Mouse (Mus musculus) heart, adult 9 months (tissue): ENCODE measurements around the gene Lbh.

Experiments
- DNase-seq, 2 experiments: peaks; one replicate each; pipeline ENCODE4 v3.0.0; 2022; ENCODE audit warnings: low spot score in 2 of 2

Gene Lbh

DNA sequence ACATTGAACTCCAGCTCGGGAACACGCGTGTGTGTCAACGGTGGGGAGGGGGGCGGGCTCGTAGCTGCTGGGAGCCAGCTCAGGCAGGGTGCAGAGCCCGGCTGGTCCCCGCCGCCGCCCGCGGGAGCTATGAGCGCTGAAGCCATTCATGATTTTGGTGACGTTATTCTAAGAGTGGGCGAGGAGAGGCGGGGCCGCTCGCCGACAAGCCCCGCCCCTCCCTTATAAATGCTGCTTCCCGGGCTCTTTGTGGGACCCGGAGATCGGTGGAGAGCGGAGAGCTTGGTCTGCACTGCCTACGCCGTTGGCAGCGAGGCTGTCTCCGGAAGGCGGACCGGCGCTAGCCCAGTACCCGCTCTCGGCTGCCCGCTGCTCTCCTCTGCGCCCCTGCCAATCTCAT is at the start of gene Lbh:
Lbh (plus strand) TSS at position 253 of the 400 bp plus-strand sequence.
- DNase-seq = peak; percentile 97

- no peak for DNase-seq
Measured at GRCm38 (mm10) chr17:72878979-72879378, 39.1 kb upstream of the Lbh start.

- DNase-seq = no peak
Measured at GRCm38 (mm10) chr17:72880156-72880555, 37.9 kb upstream of the Lbh start.

GRCm38 (mm10) chr17:72881051-72881450 is 37.1 kb upstream of the Lbh start:
- DNase-seq = peak in 1 of 2 experiments; percentile 24

- DNase-seq = no peak
Measured at GRCm38 (mm10) chr17:72881804-72882203, 36.3 kb upstream of the Lbh start.

DNA sequence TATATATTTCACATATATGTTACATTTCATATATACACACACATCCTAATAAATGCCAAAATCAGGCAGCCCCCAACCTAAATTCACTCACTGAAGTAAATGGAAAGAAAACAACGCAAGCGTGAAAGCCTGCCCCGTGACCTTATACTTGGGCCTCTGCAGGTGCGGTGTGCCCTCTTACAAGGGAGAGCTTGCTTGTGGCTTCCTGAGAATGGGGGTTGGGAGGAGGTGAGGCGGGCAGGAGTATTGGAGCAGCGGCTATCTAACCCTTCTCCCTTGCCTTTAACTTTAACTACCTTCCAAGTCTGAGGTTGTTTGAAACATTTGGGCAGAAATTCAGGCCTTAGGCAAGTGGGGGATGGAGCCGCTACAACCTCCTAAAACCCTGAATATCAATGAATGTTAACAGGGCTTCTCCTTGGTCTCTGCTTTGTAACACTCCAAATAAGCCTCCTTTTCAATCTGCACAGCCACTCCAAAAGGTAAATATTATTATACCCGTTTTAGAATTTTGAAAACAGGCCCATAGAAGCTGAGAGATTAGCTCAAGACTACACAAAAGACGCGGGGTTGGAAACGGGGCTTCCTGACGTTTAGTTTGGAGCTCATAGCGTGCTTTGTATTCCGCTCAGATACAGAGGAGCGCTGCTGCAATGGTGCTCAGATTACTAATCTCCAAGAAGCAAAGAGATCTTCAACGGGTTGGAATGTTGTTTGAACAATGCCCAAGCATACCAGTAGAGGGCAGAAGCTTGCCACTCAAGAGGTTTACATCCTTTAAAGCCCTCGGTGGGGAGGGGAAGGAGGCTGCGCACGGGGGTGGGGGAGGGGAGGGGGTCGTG is 28.3 kb upstream of the Lbh start:
- peak; percentile 36 to 70 for DNase-seq

DNA sequence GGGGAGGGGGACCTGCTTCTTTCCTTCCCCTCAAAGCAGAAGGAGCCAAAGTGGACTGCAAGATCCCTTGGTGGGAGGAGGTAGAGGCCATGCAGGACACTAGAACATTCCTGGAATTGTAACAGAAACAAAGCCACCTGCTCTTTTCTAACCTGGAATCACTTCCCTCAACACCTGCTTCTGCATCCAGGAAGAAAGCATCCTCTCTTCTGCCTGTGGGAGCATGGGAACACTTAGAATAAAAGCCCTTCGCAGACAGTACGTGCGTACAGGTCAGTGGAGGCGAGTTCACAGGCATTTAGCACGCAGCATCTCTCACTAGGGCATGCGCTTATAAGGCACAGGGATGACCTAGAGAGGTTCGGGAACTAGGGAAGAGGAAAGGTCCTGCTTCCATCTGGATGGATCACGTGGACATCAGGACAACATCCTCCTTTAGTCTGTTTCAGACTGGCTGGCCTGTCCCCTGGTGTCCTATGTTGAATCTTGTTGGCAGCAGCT is 27.7 kb upstream of the Lbh start:
- DNase-seq = no peak

- no peak for DNase-seq
Measured at GRCm38 (mm10) chr17:72891556-72891955, 26.5 kb upstream of the Lbh start.

DNA sequence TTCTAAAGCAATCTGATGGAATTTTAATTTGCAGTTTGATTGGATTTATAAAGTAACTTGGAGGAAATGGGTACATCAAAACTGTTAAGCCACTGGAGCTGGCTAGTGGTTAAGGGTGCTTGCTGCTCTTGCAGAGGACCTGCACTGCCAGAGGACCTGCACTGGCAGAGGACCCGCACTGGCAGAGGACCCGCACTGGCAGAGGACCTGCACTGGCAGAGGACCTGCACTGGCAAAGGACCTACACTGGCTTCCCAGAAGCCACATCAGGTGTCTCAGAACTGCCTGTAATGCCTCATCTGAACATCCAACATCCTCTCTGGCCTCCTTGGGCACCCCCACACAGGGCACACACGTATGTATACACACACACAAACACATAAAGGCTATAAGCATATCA is 22.6 kb upstream of the Lbh start:
- no peak for DNase-seq

GRCm38 (mm10) chr17:72897076-72897475 is 21.0 kb upstream of the Lbh start:
- no peak for DNase-seq

- DNase-seq = no peak
Measured at GRCm38 (mm10) chr17:72897961-72898360, 20.1 kb upstream of the Lbh start.

- DNase-seq = no peak
Measured at GRCm38 (mm10) chr17:72898775-72899174, 19.3 kb upstream of the Lbh start.

- no peak for DNase-seq
Measured at GRCm38 (mm10) chr17:72901021-72901420, 17.1 kb upstream of the Lbh start.

DNA sequence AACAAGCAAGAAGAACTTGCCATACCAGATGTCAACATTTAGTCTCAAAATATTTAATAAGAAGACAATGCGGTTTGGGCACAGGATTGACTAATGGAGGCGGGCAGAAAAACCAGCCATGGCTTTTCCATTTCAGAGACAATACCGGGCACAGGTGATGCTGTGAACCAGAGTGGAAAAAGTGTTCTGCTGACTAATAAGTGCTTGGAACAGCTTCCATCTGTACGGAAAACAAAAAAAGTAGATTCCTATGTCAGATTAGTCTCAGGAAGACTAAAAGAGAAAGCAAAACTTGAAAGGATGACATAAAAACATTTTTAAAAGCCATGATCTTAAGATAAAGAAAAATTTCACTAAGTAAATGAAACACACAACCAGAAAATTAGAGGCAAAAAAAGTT is 16.4 kb upstream of the Lbh start:
- DNase-seq = no peak

DNA sequence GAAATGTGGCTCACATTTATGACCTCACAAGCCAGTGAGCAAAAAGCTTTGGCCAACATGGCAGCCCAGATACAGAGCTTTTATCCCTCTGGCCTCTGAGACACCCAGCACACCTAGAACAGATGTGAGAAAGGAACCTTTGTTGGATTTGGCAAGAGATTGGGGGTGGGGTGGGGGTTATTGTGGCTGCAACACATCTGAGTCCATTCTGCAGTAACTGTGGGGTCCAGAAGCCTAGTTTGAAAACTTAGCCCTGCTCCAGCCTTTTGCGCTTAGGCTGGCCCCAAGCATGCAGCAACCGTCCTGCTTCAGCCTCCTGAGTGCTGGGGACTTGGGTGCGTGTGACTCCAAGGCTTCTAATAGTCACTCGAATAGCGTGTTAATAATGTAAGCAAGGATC is 14.8 kb upstream of the Lbh start:
- no peak for DNase-seq

- peak; percentile 54 to 61 for DNase-seq
Measured at GRCm38 (mm10) chr17:72903921-72904421, 14.1 kb upstream of the Lbh start.

GRCm38 (mm10) chr17:72904873-72905272 is 13.2 kb upstream of the Lbh start:
- DNase-seq = no peak

DNA sequence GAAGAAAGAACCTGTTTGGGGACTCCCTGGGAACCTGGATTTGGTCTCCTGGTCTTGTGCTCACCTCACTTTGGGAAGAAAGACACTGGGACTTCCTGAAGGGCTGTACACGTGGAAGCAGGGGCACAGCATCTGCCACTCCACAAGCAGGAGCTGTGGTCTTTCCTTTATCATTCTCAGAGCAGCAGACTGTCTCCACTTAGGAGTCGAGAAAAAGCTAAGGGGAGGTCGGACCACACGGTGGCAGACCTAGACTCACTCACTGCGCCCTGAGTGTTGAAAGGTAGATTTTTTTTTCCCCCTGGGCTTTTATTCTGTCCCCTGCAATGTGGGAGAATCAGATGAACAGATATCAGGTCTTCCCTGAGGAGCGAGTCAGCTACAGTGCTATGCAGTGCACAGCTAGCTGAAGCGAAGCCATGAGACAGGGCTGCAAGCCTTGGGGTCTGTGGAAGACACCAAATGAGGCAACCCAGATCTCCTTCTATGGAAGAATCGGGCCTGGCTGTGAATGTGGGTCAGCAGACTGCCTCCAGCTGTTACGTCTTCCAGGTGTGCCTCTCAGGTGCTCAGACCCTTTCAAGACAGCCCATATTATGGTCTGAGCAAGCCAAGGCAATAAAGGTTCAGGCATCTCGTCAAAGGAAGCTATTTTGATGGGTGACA is 11.7 kb upstream of the Lbh start:
- no peak for DNase-seq

DNA sequence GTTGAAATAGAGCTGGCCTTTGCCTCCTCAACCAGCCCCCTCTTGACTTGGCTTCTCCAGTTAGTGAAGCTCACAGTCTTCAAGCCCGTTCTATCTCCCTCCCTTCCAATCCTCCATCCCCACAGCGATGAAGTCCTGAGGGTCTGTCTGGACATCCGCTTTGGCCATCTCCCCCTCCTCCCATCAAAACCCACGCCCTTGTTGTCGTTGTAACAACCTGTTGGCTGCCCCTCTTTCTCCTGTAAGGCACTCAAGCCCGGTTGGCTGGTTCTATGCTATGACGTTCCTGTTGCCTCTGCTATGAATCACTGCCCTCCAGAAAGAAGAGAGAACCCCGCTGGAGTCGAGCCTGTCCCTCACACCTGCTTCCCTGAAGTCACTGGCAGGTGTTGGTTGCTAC is 10.9 kb upstream of the Lbh start:
- no peak for DNase-seq

DNA sequence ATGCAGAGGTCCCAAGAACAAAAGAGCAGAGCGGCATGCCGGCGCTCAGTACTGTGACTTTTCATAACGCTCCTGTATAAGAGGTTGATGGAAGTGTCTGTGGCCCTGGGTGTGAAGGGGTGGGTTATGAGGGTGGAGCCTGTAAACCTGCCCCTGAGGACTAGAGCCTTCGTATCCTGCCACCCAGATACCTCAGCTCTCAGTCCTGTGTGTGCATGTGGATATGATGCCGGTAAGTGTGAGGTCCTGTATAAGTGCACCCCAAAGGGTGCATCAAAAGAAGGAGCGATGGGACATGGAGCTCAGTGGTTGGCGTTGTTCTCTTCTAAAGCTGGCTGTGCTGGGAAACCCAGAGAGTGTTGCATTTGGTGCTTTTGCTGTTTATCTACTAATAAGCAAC is 10.3 kb upstream of the Lbh start:
- no peak for DNase-seq

- DNase-seq = no peak
Measured at GRCm38 (mm10) chr17:72908561-72908960, 9.5 kb upstream of the Lbh start.

DNA sequence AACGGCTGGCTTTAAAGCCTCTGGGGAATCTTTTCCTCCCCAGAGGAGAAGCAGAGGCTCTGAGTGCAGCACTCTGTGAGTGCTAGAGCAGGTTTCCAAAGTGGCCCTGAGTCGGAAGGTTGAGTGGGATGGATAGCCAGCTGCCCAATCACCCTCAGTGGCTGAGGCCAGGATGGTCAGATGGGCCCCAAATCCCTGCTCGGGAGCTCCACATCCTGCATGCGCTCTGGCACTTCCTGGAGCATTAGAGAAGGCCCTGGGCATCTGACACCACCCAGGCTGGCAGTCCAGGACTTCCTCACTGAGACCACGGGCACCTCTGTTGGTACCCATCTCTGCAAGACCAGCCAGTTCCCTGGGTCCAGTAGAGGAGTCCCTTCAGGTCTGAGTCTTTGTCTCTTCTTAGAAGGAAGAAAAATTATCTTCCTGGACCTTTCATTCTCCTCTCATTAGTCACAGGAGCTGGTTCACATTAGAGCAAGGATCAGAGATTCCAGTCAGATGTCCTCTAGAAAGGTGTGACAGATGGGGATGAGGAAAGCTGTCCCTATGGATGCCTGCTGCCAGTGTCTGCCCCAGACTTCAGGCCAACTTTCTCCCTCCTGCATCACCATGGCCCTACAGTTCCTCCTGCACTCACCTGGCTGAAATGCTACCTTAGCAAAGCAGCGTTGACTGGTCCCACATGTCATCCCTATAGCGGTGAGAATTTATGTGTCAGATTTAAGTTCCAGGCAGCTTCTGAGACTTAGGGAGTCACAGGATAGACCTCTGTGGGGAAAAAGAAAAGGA is 8.8 kb upstream of the Lbh start:
- DNase-seq = no peak
